Mouse (Mus musculus) thymus, postnatal 10 days (tissue): ENCODE measurements around the gene Pnrc2.

Source experiments
- DNase-seq, 2 experiments: peaks; one replicate each; pipeline ENCODE4 v3.0.0; 2021; ENCODE audit warnings: low spot score in 2 of 2

Pnrc2 gene

DNA sequence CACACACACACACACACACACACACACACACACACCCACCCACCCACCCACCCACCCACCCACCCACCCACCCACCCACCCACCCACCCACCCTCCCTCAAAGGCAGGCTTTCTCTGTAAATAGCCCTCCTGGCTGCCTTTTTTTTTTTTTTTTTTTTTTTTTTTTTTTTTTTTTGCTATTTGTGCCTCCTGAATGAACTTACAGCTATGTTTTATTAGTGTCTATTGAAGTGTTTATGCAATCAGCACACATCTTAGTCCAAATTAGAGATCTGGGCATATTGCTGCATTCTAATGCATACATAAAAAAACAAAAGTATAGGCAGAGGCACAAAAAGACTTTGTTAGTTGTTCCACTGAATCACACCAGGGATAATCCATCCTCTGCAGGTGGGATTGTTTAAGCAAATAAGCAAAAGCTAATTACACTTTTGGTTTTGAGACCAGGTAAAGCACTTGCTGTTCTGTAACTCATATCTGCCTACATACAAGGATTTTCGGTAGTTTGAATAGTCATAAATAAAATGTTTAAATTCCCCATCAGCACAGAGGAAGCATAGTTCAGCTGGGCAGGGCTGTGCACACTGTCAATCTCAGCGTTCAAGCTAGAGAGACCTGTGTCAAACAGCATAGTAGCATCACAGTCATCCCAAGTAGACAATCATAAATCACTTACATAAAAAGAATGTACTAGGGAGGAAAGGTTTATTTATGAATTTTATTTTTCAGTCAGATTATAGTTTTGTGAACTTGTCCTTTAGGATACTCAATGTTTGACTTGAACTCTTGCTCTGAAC, 3.2 kb downstream of the Pnrc2 start:
- no peak for DNase-seq

DNA sequence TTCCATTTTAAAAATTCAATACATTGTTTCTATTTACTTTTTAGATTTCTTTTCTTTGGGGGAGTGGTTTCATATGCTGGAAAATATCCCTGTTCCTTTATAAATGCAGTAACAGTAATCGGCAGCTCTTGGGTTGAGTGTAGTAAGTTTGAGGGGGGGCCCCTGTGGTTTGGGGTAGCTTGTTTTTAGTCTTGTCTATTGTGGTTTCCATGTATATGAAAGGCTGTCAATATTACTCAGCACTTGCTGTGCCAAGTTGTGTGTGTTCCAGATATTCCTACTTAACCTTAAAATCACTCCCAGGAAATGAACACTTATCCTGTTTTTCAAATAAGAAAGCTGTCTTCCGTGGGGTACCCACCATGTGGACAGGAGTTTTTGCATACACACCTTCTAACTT, 4.7 kb downstream of the Pnrc2 start:
- no peak for DNase-seq

DNA sequence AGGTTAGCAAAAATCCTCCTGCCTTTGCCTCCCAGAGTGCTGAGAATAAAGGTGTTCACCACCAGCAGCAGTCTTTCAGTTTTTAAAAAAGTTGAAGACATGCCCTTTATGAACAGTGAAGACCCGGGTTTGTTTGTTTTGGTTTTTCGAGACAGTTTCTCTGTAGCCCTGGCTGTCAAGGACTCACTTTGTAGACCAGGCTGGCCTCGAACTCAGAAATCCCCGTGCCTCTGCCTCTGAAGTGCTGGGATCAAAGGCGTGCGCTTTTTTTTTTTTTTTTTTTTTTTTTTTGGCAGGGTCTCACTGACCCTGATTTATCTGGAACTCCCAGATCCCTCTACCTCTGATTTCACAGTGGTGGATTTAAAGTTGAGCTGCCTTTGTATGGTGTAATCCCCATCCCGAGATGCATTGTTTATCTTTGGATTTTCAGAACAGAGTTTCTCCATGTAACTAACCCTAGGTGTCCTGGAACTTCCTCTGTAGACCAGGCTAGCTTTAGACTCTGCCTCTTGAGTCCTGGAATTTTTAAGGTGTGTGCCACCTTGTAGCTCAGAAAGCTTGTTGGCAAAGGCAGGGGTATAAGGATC, 16.0 kb downstream of the Pnrc2 start:
- DNase-seq, result no peak

DNA sequence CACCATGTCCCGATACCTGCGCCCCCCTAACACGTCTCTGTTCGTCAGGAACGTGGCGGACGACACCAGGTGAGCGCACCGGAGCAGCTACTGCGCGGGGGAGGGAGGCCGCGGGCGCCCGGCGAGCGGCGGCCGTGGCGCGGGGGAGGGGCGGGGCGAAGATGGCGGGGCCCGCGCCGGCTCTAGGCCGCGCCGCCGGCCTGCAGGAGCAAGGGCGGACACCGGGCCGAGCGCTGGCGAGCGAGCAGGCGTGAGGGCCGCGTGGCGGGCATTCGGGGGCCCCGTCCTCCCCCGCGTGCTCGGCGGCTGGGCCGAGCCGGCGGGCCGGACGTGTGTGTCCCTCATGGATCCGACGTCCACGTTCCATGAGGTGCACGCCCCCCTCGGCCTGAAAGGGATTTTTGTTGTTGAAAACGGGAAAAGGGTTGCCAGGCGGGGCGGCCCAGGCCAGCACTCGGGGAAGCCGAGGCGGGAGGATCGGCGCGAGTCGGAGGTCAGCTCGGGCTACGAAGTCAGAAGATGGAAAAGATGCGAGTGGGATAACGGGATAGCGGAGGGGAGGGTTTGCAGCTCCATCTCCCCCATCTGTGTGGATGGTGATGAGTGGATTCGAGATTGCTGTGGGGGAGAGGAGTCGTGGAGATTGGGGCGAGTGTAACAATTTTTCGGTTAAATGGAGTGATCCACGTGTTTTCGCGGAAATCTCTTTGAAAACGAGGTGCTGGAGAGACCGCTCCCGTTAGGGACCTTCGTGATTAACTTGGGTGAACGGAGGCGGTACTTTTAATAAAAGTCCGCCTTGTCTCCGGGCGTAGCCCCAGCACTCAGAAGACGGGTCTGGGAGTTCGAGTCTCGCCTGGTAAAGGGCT, 17.2 kb downstream of the Pnrc2 start:
- peak; percentile 35 to 38 for DNase-seq

DNA sequence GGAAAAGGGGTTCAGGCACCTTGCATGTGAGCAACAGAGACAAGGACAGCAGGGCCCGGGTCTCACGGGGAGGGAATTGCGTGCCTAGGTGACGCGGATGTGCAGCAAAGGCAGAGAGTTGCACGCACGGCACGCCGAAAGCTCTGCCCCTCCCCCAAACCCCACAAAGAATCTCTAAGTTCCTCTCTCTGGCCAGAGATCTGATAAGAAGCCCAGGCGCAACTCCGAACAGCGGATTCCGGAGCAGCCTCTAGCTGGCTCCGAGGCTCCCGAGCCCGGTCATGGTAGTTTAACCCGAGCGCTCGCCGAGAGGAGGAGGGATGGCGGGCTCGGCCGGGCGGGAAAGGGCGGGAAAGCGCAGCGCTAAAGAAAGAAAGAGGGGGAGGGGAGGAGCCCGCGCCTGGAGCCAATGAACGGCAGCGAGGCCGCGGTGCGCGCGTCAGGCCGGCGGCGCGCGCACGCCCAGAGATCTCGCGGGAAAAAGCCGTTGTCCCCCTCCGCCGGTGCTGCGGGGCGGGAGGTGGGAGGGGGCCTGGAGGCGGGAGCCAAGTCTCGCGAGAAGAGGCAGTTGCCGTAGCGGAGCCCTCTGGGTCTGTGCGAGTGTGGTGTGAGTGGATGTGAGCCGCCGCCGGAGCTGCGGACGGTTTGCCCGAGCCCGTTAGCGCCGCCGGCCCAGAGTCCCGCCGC, 18.0 kb downstream of the Pnrc2 start, which contains the start of gene Srsf10:
Gene Srsf10, plus strand, starts transcription at position 212 of the 687 bp plus-strand sequence.
- peak; percentile 97 for DNase-seq

DNA sequence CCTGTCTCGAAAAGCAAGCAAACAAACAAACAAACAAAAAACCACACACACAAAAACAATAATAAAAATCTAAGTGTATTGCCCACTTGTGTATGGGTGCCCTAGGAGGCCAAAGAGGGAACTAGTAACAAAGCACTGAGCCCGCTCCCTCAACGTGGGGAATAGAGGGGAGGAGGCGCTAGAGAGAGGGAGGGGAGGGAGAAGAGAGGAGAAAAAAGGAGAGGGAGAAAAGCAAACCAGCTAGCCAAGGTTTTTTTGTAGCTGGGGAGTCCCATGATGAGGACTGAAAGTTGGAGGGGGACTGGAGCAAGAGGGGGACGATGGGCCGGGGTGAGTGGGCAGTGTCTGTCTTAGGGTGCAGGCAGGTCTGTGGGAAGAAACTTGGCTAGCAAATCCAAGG, 18.6 kb downstream of the Pnrc2 start:
- DNase-seq, result peak in 1 of 2 experiments; percentile 25

DNA sequence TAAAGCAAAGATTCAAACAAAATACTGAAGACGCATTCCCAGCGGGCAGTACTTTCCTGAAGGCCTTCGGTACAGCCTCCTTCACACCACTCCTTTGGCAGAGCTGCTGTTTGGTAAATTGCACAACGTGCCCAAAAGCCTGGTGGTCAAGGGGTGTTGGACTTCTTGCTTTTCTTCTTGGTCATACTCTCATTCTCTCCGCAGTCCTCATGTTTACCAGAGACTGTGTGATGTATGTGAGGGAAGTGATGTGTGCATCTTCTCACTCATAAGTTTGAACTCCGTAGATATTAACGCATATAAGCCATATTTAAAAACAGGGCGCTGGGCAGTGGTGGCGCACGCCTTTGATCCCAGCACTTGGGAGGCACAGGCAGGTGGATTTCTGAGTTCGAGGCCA, 19.0 kb downstream of the Pnrc2 start:
- no peak for DNase-seq

DNA sequence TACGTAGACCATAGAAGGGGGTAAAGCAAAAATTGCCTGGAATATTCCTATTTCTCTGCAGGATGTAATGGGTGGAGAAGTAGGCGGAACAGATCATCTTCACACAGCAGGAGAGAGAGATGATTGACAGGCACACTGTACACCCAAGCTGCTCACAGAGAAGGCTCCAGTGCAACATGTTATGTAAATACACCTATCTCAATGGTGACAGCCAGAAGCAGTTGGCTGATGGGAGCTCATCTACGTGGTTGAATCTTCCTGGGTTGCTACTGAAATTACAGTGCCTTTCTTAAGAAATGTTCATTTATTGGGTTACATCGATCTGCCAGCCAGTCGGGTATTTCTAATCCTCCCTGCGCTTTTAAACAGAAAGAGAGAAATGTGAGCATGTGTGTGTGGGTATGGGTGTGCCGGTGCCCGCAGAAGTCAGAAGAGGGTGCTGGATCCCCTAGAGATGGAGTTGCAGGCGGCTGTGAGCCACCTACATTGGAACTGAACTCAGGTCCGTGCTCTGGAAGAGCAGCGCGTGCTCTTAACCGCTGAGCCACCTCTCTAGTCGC, 19.6 kb downstream of the Pnrc2 start:
- no peak for DNase-seq

DNA sequence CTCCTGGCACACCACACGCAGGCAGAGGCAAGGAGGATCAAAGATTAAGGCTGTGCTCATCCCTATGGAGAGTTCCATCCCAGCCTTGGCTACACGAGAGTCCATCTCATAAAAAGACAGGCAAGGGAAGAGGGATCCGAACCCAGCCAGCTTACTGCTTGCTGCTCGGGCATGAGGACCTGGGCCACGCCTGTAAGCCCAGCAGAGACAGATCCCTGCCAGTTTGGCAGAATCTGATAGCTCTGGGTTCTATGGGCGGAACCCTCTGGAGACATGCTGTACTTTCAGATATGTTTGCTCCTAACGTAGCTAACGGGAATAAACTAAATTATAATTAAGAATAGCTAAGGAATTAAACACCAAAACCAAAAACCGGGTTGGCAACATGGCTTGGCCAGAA, 21.7 kb downstream of the Pnrc2 start:
- no peak for DNase-seq

DNA sequence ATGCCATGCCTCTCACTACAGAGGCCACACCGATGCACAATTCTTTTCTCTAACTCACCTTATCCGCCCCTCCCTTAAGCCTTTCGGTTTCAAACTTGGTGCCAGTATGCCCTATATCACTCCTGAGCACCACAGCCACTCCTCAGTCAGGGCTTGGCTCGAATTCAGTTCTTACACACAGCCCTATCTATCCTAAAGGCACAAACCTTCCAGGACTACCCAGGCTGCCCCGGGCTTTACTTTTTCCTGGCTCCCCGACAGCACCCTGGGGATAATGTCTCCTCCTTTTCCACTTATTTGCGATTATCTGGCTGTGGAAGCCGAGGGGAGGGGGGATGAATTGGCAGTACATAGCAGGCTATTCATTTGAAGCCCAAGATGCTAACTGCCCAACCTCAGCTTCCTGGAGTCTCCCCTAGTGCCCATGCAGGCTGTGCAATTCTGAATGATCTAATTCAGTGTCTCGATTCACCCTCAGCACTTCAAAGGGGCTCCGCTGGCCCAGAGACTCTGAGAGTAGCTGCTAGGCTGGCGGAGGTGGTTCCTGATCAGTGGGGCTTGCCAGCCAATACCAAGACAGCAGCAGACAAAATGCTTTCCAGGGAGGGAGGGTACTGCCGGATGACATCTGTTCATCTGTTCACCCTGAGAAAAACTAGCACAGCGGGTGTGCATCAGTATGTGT, 23.1 kb downstream of the Pnrc2 start:
- DNase-seq, result peak; percentile 50 to 54

DNA sequence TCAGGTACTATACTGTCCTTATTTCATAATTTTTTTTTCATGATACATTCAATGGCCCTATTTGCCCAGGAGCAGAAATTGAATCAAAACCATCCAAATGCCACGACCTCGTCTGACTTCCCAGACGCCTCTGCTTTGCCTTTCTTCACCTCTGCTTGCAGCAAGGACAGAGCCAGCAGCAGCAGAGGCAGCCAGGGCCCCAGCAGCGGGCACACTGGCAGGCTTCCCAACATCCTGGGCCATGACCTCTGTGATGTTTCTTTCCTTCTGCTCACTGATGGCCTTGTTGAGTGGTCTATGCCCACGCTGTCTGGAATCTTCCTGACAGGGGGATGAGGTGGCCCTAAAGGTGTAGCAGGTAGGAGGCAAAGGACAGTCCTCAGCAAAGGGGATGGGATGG, 26.1 kb downstream of the Pnrc2 start:
- no peak for DNase-seq

DNA sequence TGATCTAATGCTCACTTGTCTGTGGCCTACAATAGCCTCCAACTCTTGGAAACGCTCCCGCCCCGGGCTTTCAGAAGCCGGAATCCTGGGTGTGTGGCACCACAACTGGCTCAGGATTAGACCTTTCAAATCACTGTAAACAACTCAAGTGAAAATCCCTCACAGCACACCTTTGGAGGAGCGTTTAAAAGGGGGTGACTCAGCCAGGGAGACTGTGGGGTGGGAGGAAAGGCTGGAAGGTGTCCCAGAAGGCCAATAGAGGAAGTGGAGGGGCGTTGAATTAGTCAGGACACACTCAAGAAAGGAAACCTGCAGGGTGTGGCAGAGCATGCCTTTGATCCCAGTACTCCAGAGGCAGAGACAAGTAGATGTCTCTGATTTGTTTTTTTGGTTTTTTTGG, 29.2 kb downstream of the Pnrc2 start:
- DNase-seq, result no peak

DNA sequence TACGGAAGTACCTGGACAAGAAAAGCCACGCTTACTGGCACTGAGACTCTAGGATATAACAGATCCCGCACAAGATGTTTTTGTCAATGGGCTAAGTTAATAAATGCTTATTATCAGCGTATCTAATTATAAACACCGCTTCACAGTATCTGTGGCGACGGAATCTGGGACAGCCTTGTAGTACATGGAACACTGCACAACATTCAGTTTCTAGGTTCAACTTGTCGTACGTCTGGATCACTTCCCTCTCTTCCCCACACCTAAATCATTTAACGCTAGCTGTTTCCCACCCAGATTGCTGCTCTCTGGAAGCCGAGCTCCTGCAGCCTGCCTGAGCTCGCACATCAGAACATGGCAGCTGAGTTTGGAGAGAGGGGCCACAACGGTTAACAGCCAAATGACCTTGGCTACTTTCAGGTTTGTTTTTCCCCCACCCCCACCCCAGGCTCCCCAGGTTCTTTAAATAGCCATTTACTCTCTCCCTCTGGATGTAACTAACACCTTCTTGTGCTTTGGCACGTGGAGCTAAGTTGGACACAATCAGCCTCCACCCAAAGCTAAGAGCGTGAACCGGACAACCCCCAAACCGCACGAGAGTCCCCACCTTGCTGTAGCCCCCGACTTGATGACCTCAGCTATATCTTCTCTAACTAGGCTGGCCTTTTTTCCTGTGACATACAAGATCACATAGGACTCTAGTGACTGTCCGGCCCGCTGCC, 34.2 kb downstream of the Pnrc2 start:
- no peak for DNase-seq

DNA sequence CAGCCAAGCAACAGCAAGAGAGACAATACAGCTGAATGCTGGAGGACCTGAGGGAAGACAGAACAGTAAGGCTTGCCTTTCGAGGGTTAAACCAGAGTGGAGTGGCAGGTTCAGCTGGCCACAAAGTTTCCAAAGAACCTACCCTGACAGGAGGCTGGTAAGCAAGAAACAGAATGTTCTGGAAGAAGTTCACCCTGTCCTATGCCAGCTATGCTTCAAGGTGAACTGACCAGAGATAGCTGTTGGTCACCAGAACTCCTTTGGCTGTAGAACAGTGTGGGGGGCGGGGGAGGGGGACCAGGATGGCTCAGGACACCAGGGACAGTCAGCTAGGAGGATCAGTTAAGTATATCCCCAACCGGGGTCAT, 34.7 kb downstream of the Pnrc2 start:
- no peak for DNase-seq

DNA sequence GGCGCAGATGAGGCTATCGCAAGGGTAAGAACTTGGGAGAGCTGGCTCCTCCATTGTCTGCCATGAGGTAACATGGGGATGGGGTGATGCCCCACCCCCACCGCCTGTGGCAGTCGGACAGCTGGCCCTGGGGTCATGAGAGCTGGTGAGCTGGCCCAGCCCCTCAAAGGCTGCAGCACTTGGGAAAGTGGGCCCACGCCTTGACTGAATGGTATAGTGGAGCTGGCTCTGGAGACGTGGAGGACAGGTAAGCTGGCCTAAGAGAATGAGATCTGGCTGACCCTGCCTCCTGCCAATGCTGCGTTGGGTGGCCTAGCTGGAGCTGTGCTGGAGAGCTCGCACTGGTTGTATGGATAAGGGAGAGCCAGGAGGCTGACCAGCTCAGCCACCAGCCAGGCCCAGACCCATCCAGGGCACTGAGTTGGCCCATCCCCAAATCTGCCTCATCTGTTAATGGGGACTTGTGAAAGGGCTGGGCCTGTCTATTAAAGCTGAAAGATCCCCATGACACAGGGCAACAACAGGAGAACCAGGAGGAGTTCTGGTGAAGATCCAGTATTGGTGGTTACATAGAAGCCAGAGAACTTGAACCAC, 39.4 kb downstream of the Pnrc2 start:
- no peak for DNase-seq

DNA sequence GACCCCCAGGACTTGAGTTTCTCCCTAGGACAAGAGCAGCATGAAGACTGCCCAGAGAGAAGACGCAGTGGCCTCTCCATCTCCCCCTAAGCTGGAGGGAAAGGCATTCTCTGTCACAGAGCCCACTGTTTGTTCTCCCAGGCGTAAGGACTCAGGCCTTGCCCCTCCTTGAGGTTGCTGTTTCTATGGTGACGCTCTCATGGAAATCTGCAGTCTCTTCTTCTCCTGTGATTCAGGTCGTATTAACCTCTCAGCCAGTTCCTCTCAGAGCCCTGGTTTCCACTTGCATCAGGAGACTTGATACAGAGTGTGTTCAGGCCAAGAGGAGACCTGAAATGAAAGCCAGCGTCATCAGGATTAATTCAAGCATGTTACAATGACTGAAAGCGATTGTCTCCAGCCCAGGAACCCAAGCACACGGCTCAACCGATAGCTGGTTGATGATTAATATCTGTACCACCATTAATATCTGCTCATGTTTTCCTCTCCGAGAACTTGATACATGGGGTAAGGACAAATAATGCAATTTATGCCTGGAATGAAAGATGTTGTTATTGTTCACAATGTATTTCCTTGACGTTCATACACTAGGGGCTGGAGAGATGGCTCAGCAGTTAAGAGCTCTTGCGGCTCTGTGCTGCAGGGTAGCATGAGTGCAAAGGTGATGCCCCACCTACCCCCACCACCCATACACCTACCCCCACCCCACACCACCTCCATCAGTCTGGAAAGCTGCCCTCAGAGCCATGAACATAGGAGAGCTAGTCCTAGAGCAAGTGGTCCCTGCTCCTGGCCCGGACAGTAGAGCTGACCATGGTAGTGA, 40.1 kb downstream of the Pnrc2 start:
- DNase-seq, result no peak

DNA sequence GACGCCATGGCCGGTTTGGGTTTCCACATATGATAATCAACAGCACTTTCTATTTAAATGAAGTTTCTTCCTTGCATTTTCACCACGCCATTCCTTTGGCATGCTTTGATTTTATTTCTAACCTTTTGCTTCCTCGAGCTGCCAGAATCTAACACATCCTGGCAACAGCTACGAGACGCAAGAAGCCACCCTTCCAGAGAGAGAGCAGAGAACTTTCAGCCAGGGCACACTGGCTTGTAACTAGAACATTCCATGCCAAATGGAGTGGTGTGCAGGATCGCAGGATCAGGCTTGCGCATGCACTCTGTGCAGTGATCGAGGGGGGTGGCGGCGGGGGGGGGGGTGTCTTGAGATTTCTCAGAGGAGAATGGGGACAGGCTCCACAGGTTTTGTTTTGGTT, 41.6 kb downstream of the Pnrc2 start:
- no peak for DNase-seq

DNA sequence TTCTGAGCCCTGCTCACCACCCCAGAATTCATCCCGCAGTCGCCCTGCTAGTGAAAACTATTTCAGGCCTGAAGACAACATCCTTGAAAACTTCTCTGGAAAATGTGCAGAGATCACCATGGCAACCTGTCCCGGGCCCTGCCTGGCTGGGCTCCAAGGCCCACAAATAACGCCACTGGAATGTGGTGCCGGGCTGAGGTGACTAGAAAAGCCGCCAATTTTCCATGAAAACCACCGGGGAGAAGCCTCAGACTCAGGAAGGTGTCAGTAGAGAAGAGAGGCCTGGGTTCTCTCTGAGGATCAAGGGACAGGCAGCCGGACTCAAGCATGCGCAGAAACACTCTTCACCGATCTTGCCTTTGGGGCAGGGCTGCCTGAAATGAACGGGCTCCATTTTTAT, 45.2 kb downstream of the Pnrc2 start:
- no peak for DNase-seq

DNA sequence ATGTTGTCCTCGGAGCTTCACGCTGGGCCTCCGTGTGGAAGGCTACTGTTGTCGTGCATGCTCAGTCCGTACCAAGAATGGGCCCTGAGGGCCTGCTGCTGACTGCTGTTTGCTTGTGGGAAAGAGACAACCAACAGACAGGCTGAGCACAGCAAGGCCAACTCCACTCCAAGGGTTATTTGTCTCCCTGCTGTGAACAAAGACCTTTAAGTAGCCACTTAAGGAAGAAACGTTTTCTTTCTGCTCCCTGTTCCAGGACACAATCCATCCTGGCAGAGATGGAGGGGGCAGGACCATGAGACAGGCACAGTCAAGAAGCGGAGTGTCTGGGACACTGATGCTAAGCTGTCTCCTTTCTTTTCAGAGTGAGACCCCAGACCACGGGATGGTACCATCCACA, 49.4 kb downstream of the Pnrc2 start:
- no peak for DNase-seq
